Mouse (Mus musculus) G1E (cell line): ENCODE measurements around the gene Aldh3a2. TPM values are rescaled to one million over a fixed set of nuclear protein-coding genes. Genes with fewer than 3 reads are reported as not detected.

Experiments
- ATAC-seq: 2 replicates; pipeline ENCODE4 v1.8.0; 2016; ENCODE audit warnings: mild to moderate bottlenecking; ENCODE audit not compliant: insufficient number of reproducible peaks, poor library complexity, low FRiP score, severe bottlenecking; ENCODE audit errors: extremely low read depth
- DNase-seq: peaks from one replicate; pipeline ENCODE4 v3.0.0; 2012; ENCODE audit warnings: low spot score
- H3K27me3 ChIP-seq: 2 replicates; pipeline ENCODE4 v1.6.1; 2012; ENCODE audit warnings: mild to moderate bottlenecking, low read length, inconsistent platforms; ENCODE audit not compliant: insufficient read depth
- H3K36me3 ChIP-seq: replicated peaks from 2 replicates; pipeline ENCODE3; 2012; ENCODE audit warnings: mild to moderate bottlenecking, inconsistent platforms
- H3K4me1 ChIP-seq: 2 replicates; pipeline ENCODE4 v1.6.1; 2012; ENCODE audit warnings: low read depth, low read length, inconsistent platforms, mixed read lengths; ENCODE audit not compliant: insufficient read depth
- H3K4me3 ChIP-seq: 2 replicates; pipeline ENCODE4 v1.5.1; 2012; ENCODE audit warnings: low read depth, mild to moderate bottlenecking, inconsistent platforms, low read length, moderate library complexity, mixed read lengths
- H3K9me3 ChIP-seq: replicated peaks from 2 replicates; pipeline ENCODE4 v1.6.1; 2012; ENCODE audit warnings: inconsistent platforms
- CTCF ChIP-seq: IDR thresholded peaks from 2 replicates; pipeline ENCODE4 v1.5.1; 2012; ENCODE audit warnings: low read depth, low read length, inconsistent platforms, mixed read lengths
- GATA1 ChIP-seq: IDR thresholded peaks from 2 replicates; pipeline ENCODE4 v1.6.1; 2012; ENCODE audit warnings: borderline replicate concordance, low read length, inconsistent platforms, mixed read lengths
- GATA2 ChIP-seq: IDR thresholded peaks from 2 replicates; pipeline ENCODE4 v1.6.1; 2012; ENCODE audit warnings: low read depth, low read length, inconsistent platforms, borderline replicate concordance
- POLR2AphosphoS5 ChIP-seq: IDR thresholded peaks from 2 replicates; pipeline ENCODE4 v1.6.1; 2012; ENCODE audit warnings: low read depth, low read length, inconsistent platforms; ENCODE audit not compliant: insufficient replicate concordance
- TAL1 ChIP-seq: conservative IDR thresholded peaks from 2 replicates; pipeline ENCODE4 v1.6.1; 2012; ENCODE audit warnings: low read depth, low read length, inconsistent platforms, mixed read lengths
- polyA plus RNA-seq: library from polyadenylated mRNA; stranded (reverse); fragments of >175 nt; gene quantifications from 2 replicates; pipeline ENCODE4 v1.2.3, GENCODE M21; 2012
- total RNA-seq, 2 experiments: library from RNA; stranded (forward) in 1 of 2; stranded (reverse) in 1 of 2; fragments of 200-1000 nt in 1 of 2; fragments of >200 nt in 1 of 2; fragmentation: Nextera tagmentation in 1 of 2; gene quantifications; 2 replicates each; pipeline ENCODE4 v1.2.3; 2014 to 2017

The Aldh3a2 gene
- total and polyA plus RNA-seq, 3 experiments, result 3.7 to 27.0 (median 26.0) TPM

- Histone ChIP-seq H3K4me3 (no peak overlapping the region), H3K36me3 (no peaks in the 10 kb centered on the region), H3K9me3 (no peaks in the 10 kb centered on the region), H3K4me1 (no peaks in the 10 kb centered on the region), H3K27me3 (peaks cover 11% of the 10 kb centered on the region)
- ATAC-seq, result no peak
- TF ChIP-seq GATA2 (no peak), GATA1 (no peak), CTCF (no peak), TAL1 (no peak), POLR2AphosphoS5 (no peak)
- no peak for DNase-seq
These were observed 26.0 kb upstream of the Aldh3a2 start for GRCm38 (mm10) chr11:61293251-61293650.

- H3K9me3 ChIP-seq, result no peaks in the 10 kb centered on the region
- H3K27me3 ChIP-seq, result peaks cover 4% of the 10 kb centered on the region; the same call in 1 of the 2 replicates
- DNase-seq, result no peak
- no peak overlapping the region for H3K4me3 ChIP-seq
- no peaks in the 10 kb centered on the region for H3K36me3 ChIP-seq
- ATAC-seq, result no peak
- TF ChIP-seq GATA2 (no peak), GATA1 (no peak), CTCF (no peak), POLR2AphosphoS5 (no peak), TAL1 (no peak)
- H3K4me1 ChIP-seq, result no peaks in the 10 kb centered on the region
These were observed 17.1 kb upstream of the Aldh3a2 start for GRCm38 (mm10) chr11:61284323-61284722.

- H3K27me3 ChIP-seq, result peaks cover 4% of the 10 kb centered on the region; the same call in 1 of the 2 replicates
- no peaks in the 10 kb centered on the region for H3K4me1 ChIP-seq
- ATAC-seq, result no peak
- DNase-seq, result no peak
- no peak overlapping the region for H3K4me3 ChIP-seq
- H3K9me3 ChIP-seq, result no peaks in the 10 kb centered on the region
- TF ChIP-seq GATA1 (no peak), TAL1 (no peak), POLR2AphosphoS5 (no peak)
- no peaks in the 10 kb centered on the region for H3K36me3 ChIP-seq
These were observed 16.3 kb upstream of the Aldh3a2 start for GRCm38 (mm10) chr11:61283414-61284049.

- H3K9me3 ChIP-seq, result no peaks in the 10 kb centered on the region
- no peaks in the 10 kb centered on the region for H3K4me1 ChIP-seq
- H3K27me3 ChIP-seq, result peaks cover 22% of the 10 kb centered on the region
- H3K36me3 ChIP-seq, result no peaks in the 10 kb centered on the region
- DNase-seq (no peak), ATAC-seq (no peak)
- no peak for TF ChIP-seq TAL1
- TF ChIP-seq CTCF, result no peak
- no peak for TF ChIP-seq GATA2
- no peak for TF ChIP-seq POLR2AphosphoS5
- no peak for TF ChIP-seq GATA1
- no peak overlapping the region for H3K4me3 ChIP-seq
These were observed 11.3 kb upstream of the Aldh3a2 start for GRCm38 (mm10) chr11:61278445-61279077.

- Histone ChIP-seq H3K36me3 (no peaks in the 10 kb centered on the region), H3K4me1 (no peaks in the 10 kb centered on the region), H3K4me3 (no peak overlapping the region), H3K27me3 (peaks cover 24% of the 10 kb centered on the region), H3K9me3 (no peaks in the 10 kb centered on the region)
- no peak for TF ChIP-seq CTCF
- no peak for TF ChIP-seq GATA2
- TF ChIP-seq POLR2AphosphoS5, result no peak
- TF ChIP-seq GATA1, result no peak
- TF ChIP-seq TAL1, result no peak
- no peak for DNase-seq
- ATAC-seq, result no peak
These were observed 10.7 kb upstream of the Aldh3a2 start for GRCm38 (mm10) chr11:61277937-61278336.

- Histone ChIP-seq H3K4me3 (no peak overlapping the region), H3K4me1 (no peaks in the 10 kb centered on the region), H3K27me3 (peaks cover 30% of the 10 kb centered on the region), H3K9me3 (no peaks in the 10 kb centered on the region), H3K36me3 (no peaks in the 10 kb centered on the region)
- DNase-seq (no peak), ATAC-seq (no peak)
- TF ChIP-seq TAL1 (no peak), CTCF (no peak), POLR2AphosphoS5 (no peak), GATA1 (no peak), GATA2 (no peak)
These were observed 9.2 kb upstream of the Aldh3a2 start for GRCm38 (mm10) chr11:61276482-61276881.
